Mouse (Mus musculus): ENCODE results near the gene Ehd1. TPM values are rescaled to one million over a fixed set of nuclear protein-coding genes. Genes with fewer than 3 reads are reported as not detected.

Gene Ehd1
- polyA plus RNA-seq, 1 experiment from 2014 or later, result 81.6 TPM

GRCm38 (mm10) chr19:6299450-6300267, 23.1 kb downstream of the Ehd1 start:
- Histone ChIP-seq H3K27me3 (ENCODE audit: low read depth, poor library complexity, severe bottlenecking) (no peaks in the 10 kb centered on the region), H3K27ac (replicated peaks) (peak overlapping the region; percentile 60; the same call in 1 of the 2 replicates), H3K4me1 (peaks cover 12% of the 10 kb centered on the region), H3K4me3 (no peak overlapping the region), H3K9me3 (replicated peaks) (no peaks in the 10 kb centered on the region), H3K36me3 (peaks cover 62% of the 10 kb centered on the region)
- 80% methylated on average over 7 of the region's 7 CpGs for WGBS
- no peak for DNase-seq (ENCODE audit: low spot score)

- H3K9me3 ChIP-seq (replicated peaks), result no peaks in the 10 kb centered on the region
- peaks cover 14% of the 10 kb centered on the region for H3K4me1 ChIP-seq
- WGBS, result 79% methylated on average over 7 of the region's 7 CpGs
- no peaks in the 10 kb centered on the region for H3K27me3 ChIP-seq (ENCODE audit: low read depth, poor library complexity, severe bottlenecking)
- no peak overlapping the region for H3K27ac ChIP-seq (replicated peaks)
- peaks cover 54% of the 10 kb centered on the region for H3K36me3 ChIP-seq
- DNase-seq (ENCODE audit: low spot score), result no peak
- H3K4me3 ChIP-seq, result no peak overlapping the region
These were observed 23.9 kb downstream of the Ehd1 start for GRCm38 (mm10) chr19:6300402-6300841.

- H3K4me1 ChIP-seq, result peaks cover 30% of the 10 kb centered on the region
- no peak for DNase-seq (ENCODE audit: low spot score)
- no peak overlapping the region for H3K4me3 ChIP-seq
- 94% methylated on average over 5 of the region's 5 CpGs for WGBS
- no peaks in the 10 kb centered on the region for H3K9me3 ChIP-seq (replicated peaks)
- H3K27ac ChIP-seq (replicated peaks), result no peak overlapping the region
- peaks cover 37% of the 10 kb centered on the region for H3K36me3 ChIP-seq
- H3K27me3 ChIP-seq (ENCODE audit: low read depth, poor library complexity, severe bottlenecking), result peaks cover under 1% of the 10 kb centered on the region; the same call in 1 of the 2 replicates
These were observed 25.6 kb downstream of the Ehd1 start for GRCm38 (mm10) chr19:6302114-6302513.

- H3K27me3 ChIP-seq (ENCODE audit: low read depth, poor library complexity, severe bottlenecking), result peaks cover 5% of the 10 kb centered on the region
- no peaks in the 10 kb centered on the region for H3K9me3 ChIP-seq (replicated peaks)
- H3K36me3 ChIP-seq, result peaks cover 33% of the 10 kb centered on the region
- H3K4me1 ChIP-seq, result peaks cover 34% of the 10 kb centered on the region
- no peak for DNase-seq (ENCODE audit: low spot score)
- WGBS, result 45% methylated on average over 4 of the region's 4 CpGs
- H3K27ac ChIP-seq (replicated peaks), result no peak overlapping the region
- 0 out of 2 replicates have a peak overlapping the region, but pooled peaks have one; percentile 7 for H3K4me3 ChIP-seq
These were observed 26.0 kb downstream of the Ehd1 start for GRCm38 (mm10) chr19:6302522-6302921.

- peaks cover 20% of the 10 kb centered on the region for H3K36me3 ChIP-seq
- peaks cover 10% of the 10 kb centered on the region for H3K27me3 ChIP-seq (ENCODE audit: low read depth, poor library complexity, severe bottlenecking)
- 0 out of 2 replicates have a peak overlapping the region, but pooled peaks have one; percentile 9 for H3K27ac ChIP-seq (replicated peaks)
- 84% methylated on average over 6 of the region's 6 CpGs for WGBS
- peaks cover 46% of the 10 kb centered on the region for H3K4me1 ChIP-seq
- DNase-seq (ENCODE audit: low spot score), result no peak
- H3K4me3 ChIP-seq, result no peak overlapping the region
- H3K9me3 ChIP-seq (replicated peaks), result no peaks in the 10 kb centered on the region
These were observed 27.3 kb downstream of the Ehd1 start for GRCm38 (mm10) chr19:6303831-6304230.

GRCm38 (mm10) chr19:6304787-6305516, 28.4 kb downstream of the Ehd1 start:
- Histone ChIP-seq H3K9me3 (replicated peaks) (no peaks in the 10 kb centered on the region), H3K4me1 (peaks cover 54% of the 10 kb centered on the region), H3K4me3 (no peak overlapping the region), H3K27ac (replicated peaks) (peak overlapping the region; percentile 7; the same call in 1 of the 2 replicates), H3K36me3 (peaks cover 9% of the 10 kb centered on the region), H3K27me3 (ENCODE audit: low read depth, poor library complexity, severe bottlenecking) (peaks cover 10% of the 10 kb centered on the region)
- 26% methylated on average over 5 of the region's 5 CpGs for WGBS
- DNase-seq (ENCODE audit: low spot score), result peak; percentile 88

- Histone ChIP-seq H3K27me3 (ENCODE audit: low read depth, poor library complexity, severe bottlenecking) (peaks cover 10% of the 10 kb centered on the region), H3K4me3 (peak overlapping the region; percentile 76), H3K27ac (replicated peaks) (peak overlapping the region; percentile 85), H3K36me3 (peaks cover 4% of the 10 kb centered on the region; the same call in 1 of the 2 replicates), H3K4me1 (peaks cover 49% of the 10 kb centered on the region), H3K9me3 (replicated peaks) (no peaks in the 10 kb centered on the region)
- 61% methylated on average over 8 of the region's 8 CpGs for WGBS
- no peak for DNase-seq (ENCODE audit: low spot score)
These were observed 29.1 kb downstream of the Ehd1 start for GRCm38 (mm10) chr19:6305517-6306115.

- H3K27ac ChIP-seq (replicated peaks), result peak within 1 kb of the TSS; percentile 85
- peak; percentile 80 for DNase-seq (ENCODE audit: low spot score)
- H3K9me3 ChIP-seq (replicated peaks), result no peaks in the 10 kb centered on the region
- H3K36me3 ChIP-seq, result peaks cover under 1% of the 10 kb centered on the region; the same call in 1 of the 2 replicates
- H3K4me1 ChIP-seq, result peaks cover 48% of the 10 kb centered on the region
- peaks cover 10% of the 10 kb centered on the region for H3K27me3 ChIP-seq (ENCODE audit: low read depth, poor library complexity, severe bottlenecking)
- peak within 1 kb of the TSS; percentile 76 for H3K4me3 ChIP-seq
- under 1% methylated on average over 38 of the region's 38 CpGs for WGBS
These were observed 29.6 kb downstream of the Ehd1 start, which contains the start of gene Cdc42bpg for GRCm38 (mm10) chr19:6306137-6306551. Gene Cdc42bpg, plus strand, starts transcription at chr19:6306456.

- Histone ChIP-seq H3K27me3 (ENCODE audit: low read depth, poor library complexity, severe bottlenecking) (peaks cover 10% of the 10 kb centered on the region), H3K27ac (replicated peaks) (peak overlapping the region; percentile 85), H3K4me1 (peaks cover 48% of the 10 kb centered on the region), H3K4me3 (peak overlapping the region; percentile 76), H3K9me3 (replicated peaks) (no peaks in the 10 kb centered on the region), H3K36me3 (peaks cover 4% of the 10 kb centered on the region; the same call in 1 of the 2 replicates)
- 1% methylated on average over 34 of the region's 34 CpGs for WGBS
- peak; percentile 79 for DNase-seq (ENCODE audit: low spot score)
These were observed 30.1 kb downstream of the Ehd1 start for GRCm38 (mm10) chr19:6306586-6306985.

- H3K36me3 ChIP-seq, result peaks cover 7% of the 10 kb centered on the region; the same call in 1 of the 2 replicates
- H3K9me3 ChIP-seq (replicated peaks), result no peaks in the 10 kb centered on the region
- H3K27ac ChIP-seq (replicated peaks), result no peak overlapping the region
- no peak for DNase-seq (ENCODE audit: low spot score)
- H3K27me3 ChIP-seq (ENCODE audit: low read depth, poor library complexity, severe bottlenecking), result peaks cover 10% of the 10 kb centered on the region
- 89% methylated on average over 9 of the region's 9 CpGs for WGBS
- 0 out of 2 replicates have a peak overlapping the region, but pooled peaks have one; percentile 0 for H3K4me3 ChIP-seq
- peaks cover 45% of the 10 kb centered on the region for H3K4me1 ChIP-seq
These were observed 31.4 kb downstream of the Ehd1 start for GRCm38 (mm10) chr19:6307733-6308531.

- WGBS, result 91% methylated on average over 5 of the region's 5 CpGs
- H3K4me3 ChIP-seq, result no peak overlapping the region
- no peak overlapping the region for H3K27ac ChIP-seq (replicated peaks)
- H3K4me1 ChIP-seq, result peaks cover 40% of the 10 kb centered on the region
- peaks cover 10% of the 10 kb centered on the region for H3K27me3 ChIP-seq (ENCODE audit: low read depth, poor library complexity, severe bottlenecking)
- H3K36me3 ChIP-seq, result peaks cover 26% of the 10 kb centered on the region
- H3K9me3 ChIP-seq (replicated peaks), result no peaks in the 10 kb centered on the region
- DNase-seq (ENCODE audit: low spot score), result no peak
These were observed 33.7 kb downstream of the Ehd1 start for GRCm38 (mm10) chr19:6310181-6310580.
